Mouse (Mus musculus) hindbrain, postnatal 0 days (tissue): ENCODE measurements at regions not wholly inside any gene's neighbourhood (a gene's known extent, or its start where the extent isn't known, plus 50 kb on each side); places are given as distances from the start of the nearest gene placed in this dataset.
A peak's percentile ranks its signal among the peaks of the same experiment; 100 is the strongest.

Source experiments
- ATAC-seq: fragments of 200-750 bp; cut with Nextera tagmentation; 2 replicates; pipeline ENCODE4 v1.8.0; 2017; ENCODE audit warnings: mild to moderate bottlenecking, moderate TSS enrichment, moderate library complexity
- DNase-seq: peaks from one replicate; pipeline ENCODE4 v3.0.0-alpha.2; 2015; ENCODE audit warnings: low spot score
- H3K27ac ChIP-seq: fragments of 300-500 bp; sonication (generic); 2 replicates; pipeline ENCODE4 v1.5.1; 2014; ENCODE audit warnings: mild to moderate bottlenecking
- H3K27me3 ChIP-seq: fragments of 300-500 bp; sonication (generic); 2 replicates; pipeline ENCODE4 v1.6.1; 2014; ENCODE audit warnings: low read length, mixed read lengths; ENCODE audit not compliant: insufficient read depth
- H3K36me3 ChIP-seq: fragments of 300-500 bp; sonication (generic); 2 replicates; pipeline ENCODE4 v1.6.1; 2014; ENCODE audit warnings: low read length, mixed read lengths; ENCODE audit not compliant: insufficient read depth
- H3K4me1 ChIP-seq: fragments of 300-500 bp; sonication (generic); 2 replicates; pipeline ENCODE4 v1.6.1; 2014; ENCODE audit warnings: antibody characterized with exemption, low read length, mixed read lengths; ENCODE audit not compliant: insufficient read depth
- H3K4me2 ChIP-seq: fragments of 300-500 bp; sonication (generic); 2 replicates; pipeline ENCODE4 v1.6.1; 2014; ENCODE audit warnings: low read depth, mild to moderate bottlenecking, low read length, moderate library complexity, mixed read lengths
- H3K4me3 ChIP-seq: fragments of 300-500 bp; sonication (generic); 2 replicates; pipeline ENCODE4 v1.5.1; 2014; ENCODE audit warnings: low read length
- H3K9ac ChIP-seq: fragments of 300-500 bp; sonication (generic); replicated peaks from 2 replicates; pipeline ENCODE4 v1.6.1; 2014; ENCODE audit warnings: mild to moderate bottlenecking, low read length, moderate library complexity, mixed read lengths
- H3K9me3 ChIP-seq: fragments of 300-500 bp; sonication (generic); 2 replicates; pipeline ENCODE4 v1.6.1; 2016; ENCODE audit warnings: low read length, mixed read lengths
- CTCF ChIP-seq: IDR thresholded peaks from 2 replicates; pipeline ENCODE4 v1.5.1; 2016; ENCODE audit warnings: antibody characterized with exemption, control low read depth, low read depth
- WGBS: fragments of 180-500 bp; shearing (Covaris S2); extraction: QIAGEN DNeasy Blood & Tissue Kit; methylation state at CpG from one replicate; pipeline ENCODE4 v1.1.7; 2014; 5-methylcytosine and 5-hydroxymethylcytosine counted together

GRCm38 (mm10) chr13:71053361-71054264 lies 212.0 kb upstream of the Adamts16 start:
- no peaks in the 10 kb centered on the region for H3K4me1 ChIP-seq
- H3K27me3 ChIP-seq: no peaks in the 10 kb centered on the region
- WGBS: 53% methylated on average over 21 of the region's 21 CpGs
- H3K27ac ChIP-seq: no peak overlapping the region
- H3K4me3 ChIP-seq: no peak overlapping the region
- no peak overlapping the region for H3K9ac ChIP-seq
- H3K9me3 ChIP-seq: no peaks in the 10 kb centered on the region
- TF ChIP-seq CTCF: no peak
- no peaks in the 10 kb centered on the region for H3K36me3 ChIP-seq
- DNase-seq (peak; percentile 39), ATAC-seq (peak; percentile 27; the same call in 1 of the 2 replicates)
- no peak overlapping the region for H3K4me2 ChIP-seq

GRCm38 (mm10) chr13:71050646-71051045 lies 209.0 kb upstream of the Adamts16 start:
- no peaks in the 10 kb centered on the region for H3K27me3 ChIP-seq
- H3K4me2 ChIP-seq: peak overlapping the region; percentile 16; the same call in 1 of the 2 replicates
- no peaks in the 10 kb centered on the region for H3K36me3 ChIP-seq
- DNase-seq (peak; percentile 44), ATAC-seq (no peak)
- peak overlapping the region; percentile 1; the same call in 1 of the 2 replicates for H3K27ac ChIP-seq
- H3K4me1 ChIP-seq: no peaks in the 10 kb centered on the region
- no peak for TF ChIP-seq CTCF
- WGBS: 26% methylated on average over 13 of the region's 13 CpGs
- H3K9me3 ChIP-seq: no peaks in the 10 kb centered on the region
- no peak overlapping the region for H3K4me3 ChIP-seq
- H3K9ac ChIP-seq: no peak overlapping the region

GRCm38 (mm10) chr13:71036000-71036399 lies 194.4 kb upstream of the Adamts16 start:
- no peaks in the 10 kb centered on the region for H3K27me3 ChIP-seq
- no peak overlapping the region for H3K9ac ChIP-seq
- 87% methylated on average over 8 of the region's 8 CpGs for WGBS
- no peaks in the 10 kb centered on the region for H3K9me3 ChIP-seq
- TF ChIP-seq CTCF: no peak
- ATAC-seq (no peak), DNase-seq (no peak)
- H3K4me3 ChIP-seq: no peak overlapping the region
- H3K36me3 ChIP-seq: no peaks in the 10 kb centered on the region
- no peak overlapping the region for H3K27ac ChIP-seq
- H3K4me1 ChIP-seq: no peaks in the 10 kb centered on the region
- H3K4me2 ChIP-seq: no peak overlapping the region

- 51% methylated on average over 13 of the region's 13 CpGs for WGBS
- no peaks in the 10 kb centered on the region for H3K36me3 ChIP-seq
- no peak overlapping the region for H3K27ac ChIP-seq
- DNase-seq (no peak), ATAC-seq (no peak)
- no peak overlapping the region for H3K4me3 ChIP-seq
- no peak overlapping the region for H3K4me2 ChIP-seq
- H3K9ac ChIP-seq: no peak overlapping the region
- no peaks in the 10 kb centered on the region for H3K27me3 ChIP-seq
- H3K9me3 ChIP-seq: no peaks in the 10 kb centered on the region
- no peak for TF ChIP-seq CTCF
- no peaks in the 10 kb centered on the region for H3K4me1 ChIP-seq
Measured at GRCm38 (mm10) chr13:71034926-71035687, 193.5 kb upstream of the Adamts16 start.

- no peaks in the 10 kb centered on the region for H3K9me3 ChIP-seq
- no peaks in the 10 kb centered on the region for H3K4me1 ChIP-seq
- WGBS: 14% methylated on average over 3 of the region's 3 CpGs
- no peak overlapping the region for H3K4me2 ChIP-seq
- H3K27ac ChIP-seq: no peak overlapping the region
- H3K9ac ChIP-seq: no peak overlapping the region
- DNase-seq: peak; percentile 93
- H3K4me3 ChIP-seq: no peak overlapping the region
- peaks cover 6% of the 10 kb centered on the region; the same call in 1 of the 2 replicates for H3K27me3 ChIP-seq
- no peak for ATAC-seq
- H3K36me3 ChIP-seq: no peaks in the 10 kb centered on the region
- TF ChIP-seq CTCF: peak; percentile 77
Measured at GRCm38 (mm10) chr13:71008216-71008615, 166.6 kb upstream of the Adamts16 start.

- Histone ChIP-seq H3K27ac (no peak overlapping the region), H3K4me2 (no peak overlapping the region), H3K4me1 (no peaks in the 10 kb centered on the region), H3K9ac (no peak overlapping the region), H3K9me3 (no peaks in the 10 kb centered on the region), H3K4me3 (no peak overlapping the region), H3K27me3 (peaks cover 6% of the 10 kb centered on the region; the same call in 1 of the 2 replicates), H3K36me3 (no peaks in the 10 kb centered on the region)
- ATAC-seq: peak; percentile 68
- peak; percentile 82 for DNase-seq
- peak; percentile 84 for TF ChIP-seq CTCF
- WGBS: 7% methylated on average over 1 of the region's 1 CpGs
Measured at GRCm38 (mm10) chr13:71006117-71006516, 164.5 kb upstream of the Adamts16 start.
